Mouse (Mus musculus): Measurements from ENCODE around the gene Vps13d. TPM values are rescaled to one million over a fixed set of nuclear protein-coding genes. Genes with fewer than 3 reads are reported as not detected.
A peak's percentile ranks its signal among the peaks of the same experiment; 100 is the strongest.

Gene Vps13d
- total RNA-seq, 2 experiments from 2014 or later: 35.6 to 37.0 TPM

- DNase-seq: peak; percentile 39
- no peak overlapping the region for H3K4me3 ChIP-seq
- TF ChIP-seq CTCF (IDR thresholded peaks at IDR 0.05): no peak
- intact Hi-C loops (cut with DNase I): no loop called here
- peak overlapping the region; percentile 75 for H3K27ac ChIP-seq
These were observed 196.7 kb downstream of the Vps13d start for GRCm38 (mm10) chr4:144997887-144998658.

GRCm38 (mm10) chr4:144996996-144997820 is 197.6 kb downstream of the Vps13d start:
- TF ChIP-seq CTCF (IDR thresholded peaks at IDR 0.05): no peak
- peak; percentile 12 for DNase-seq

GRCm38 (mm10) chr4:144995826-144996225 is 199.0 kb downstream of the Vps13d start:
- intact Hi-C loops (cut with DNase I): no loop called here
- no peak for TF ChIP-seq CTCF (IDR thresholded peaks at IDR 0.05)
- H3K27ac ChIP-seq: peak overlapping the region; percentile 28; the same call in 1 of the 2 replicates
- H3K4me3 ChIP-seq: no peak overlapping the region
- no peak for DNase-seq

More at GRCm38 (mm10) chr4:144996996-144997820, 197.6 kb downstream of the Vps13d start:
- no peak overlapping the region for H3K4me3 ChIP-seq
- intact Hi-C loops (cut with DNase I): no loop called here
- peak overlapping the region; percentile 75 for H3K27ac ChIP-seq

GRCm38 (mm10) chr4:144993047-144993917 is 201.5 kb downstream of the Vps13d start:
- peak overlapping the region; percentile 56 for H3K27ac ChIP-seq

GRCm38 (mm10) chr4:144992413-144992812 is 202.4 kb downstream of the Vps13d start:
- intact Hi-C loops (cut with DNase I): no loop called here
- no peak for TF ChIP-seq CTCF (IDR thresholded peaks at IDR 0.05)

More at GRCm38 (mm10) chr4:144993047-144993917, 201.5 kb downstream of the Vps13d start:
- no peak overlapping the region for H3K4me3 ChIP-seq
- intact Hi-C loops (cut with DNase I): no loop called here
- no peak for DNase-seq
- TF ChIP-seq CTCF (IDR thresholded peaks at IDR 0.05): no peak

GRCm38 (mm10) chr4:144988443-144989206 is 206.2 kb downstream of the Vps13d start:
- no peak for DNase-seq
- no peak overlapping the region for H3K27ac ChIP-seq
- no peak for TF ChIP-seq CTCF (IDR thresholded peaks at IDR 0.05)
- intact Hi-C loops (cut with DNase I): no loop called here
- no peak overlapping the region for H3K4me3 ChIP-seq

More at GRCm38 (mm10) chr4:144992413-144992812, 202.4 kb downstream of the Vps13d start:
- no peak overlapping the region for H3K4me3 ChIP-seq
- peak overlapping the region; percentile 56; the same call in 1 of the 2 replicates for H3K27ac ChIP-seq
- DNase-seq: no peak

- intact Hi-C loops (cut with DNase I): no loop called here
- H3K4me3 ChIP-seq: no peak overlapping the region
- no peak for DNase-seq
- no peak overlapping the region for H3K27ac ChIP-seq
- no peak for TF ChIP-seq CTCF (IDR thresholded peaks at IDR 0.05)
These were observed 208.6 kb downstream of the Vps13d start for GRCm38 (mm10) chr4:144986016-144986805.

- Histone ChIP-seq H3K27ac (peak overlapping the region; percentile 40; the same call in 1 of the 2 replicates), H3K4me3 (no peak overlapping the region)
- DNase-seq: no peak
- TF ChIP-seq CTCF (IDR thresholded peaks at IDR 0.05): no peak
- intact Hi-C loops (cut with DNase I): no loop called here
These were observed 210.9 kb downstream of the Vps13d start for GRCm38 (mm10) chr4:144983821-144984371.

- no peak for TF ChIP-seq CTCF (IDR thresholded peaks at IDR 0.05)
- intact Hi-C loops (cut with DNase I): no loop called here
- no peak overlapping the region for H3K4me3 ChIP-seq
- DNase-seq: no peak
- peak overlapping the region; percentile 51; the same call in 1 of the 2 replicates for H3K27ac ChIP-seq
These were observed 211.5 kb downstream of the Vps13d start for GRCm38 (mm10) chr4:144983228-144983744.

- DNase-seq: peak; percentile 59
- intact Hi-C loops (cut with DNase I): no loop called here
- H3K27ac ChIP-seq: peak overlapping the region; percentile 76
- no peak for TF ChIP-seq CTCF (IDR thresholded peaks at IDR 0.05)
- no peak overlapping the region for H3K4me3 ChIP-seq
These were observed 213.8 kb downstream of the Vps13d start for GRCm38 (mm10) chr4:144980811-144981551.

Measured in gastrocnemius, adult 2 months (tissue).